Mouse (Mus musculus) liver, embryonic 11.5 days (tissue): ENCODE measurements at regions not wholly inside any gene's neighbourhood (a gene's known extent, or its start where the extent isn't known, plus 50 kb on each side); places are given as distances from the start of the nearest gene placed in this dataset.

Experiments
- ATAC-seq: fragments of 200-750 bp; cut with Nextera tagmentation; replicated peaks from 2 replicates; pipeline ENCODE4 v1.8.0; 2017; ENCODE audit warnings: moderate number of reproducible peaks, mild to moderate bottlenecking, moderate TSS enrichment, moderate library complexity; ENCODE audit not compliant: low FRiP score
- DNase-seq: peaks from one replicate; pipeline ENCODE4 v3.0.0-alpha.2; 2017; ENCODE audit warnings: low spot score
- H3K27ac ChIP-seq: fragments of 300-500 bp; sonication (generic); 2 replicates; pipeline ENCODE4 v1.5.1; 2014; ENCODE audit warnings: mild to moderate bottlenecking, low read depth, low read length, control low read depth
- H3K27me3 ChIP-seq: fragments of 300-500 bp; sonication (generic); replicated peaks from 2 replicates; pipeline ENCODE4 v1.6.1; 2014; ENCODE audit warnings: low read length, mixed read lengths; ENCODE audit not compliant: control insufficient read depth, insufficient read depth
- H3K36me3 ChIP-seq: fragments of 300-500 bp; sonication (generic); 2 replicates; pipeline ENCODE4 v1.6.1; 2014; ENCODE audit warnings: mild to moderate bottlenecking, low read length, moderate library complexity, mixed read lengths; ENCODE audit not compliant: control insufficient read depth, insufficient read depth
- H3K4me1 ChIP-seq: fragments of 300-500 bp; sonication (generic); replicated peaks from 2 replicates; pipeline ENCODE4 v1.6.1; 2014; ENCODE audit warnings: low read length, mixed read lengths; ENCODE audit not compliant: control insufficient read depth, insufficient read depth
- H3K4me2 ChIP-seq: fragments of 300-500 bp; sonication (generic); 2 replicates; pipeline ENCODE4 v1.6.1; 2014; ENCODE audit warnings: mild to moderate bottlenecking, control low read depth, moderate library complexity
- H3K4me3 ChIP-seq: fragments of 300-500 bp; sonication (generic); 2 replicates; pipeline ENCODE4 v1.5.1; 2014; ENCODE audit warnings: low read depth, low read length, control low read depth
- H3K9ac ChIP-seq: fragments of 300-500 bp; sonication (generic); 2 replicates; pipeline ENCODE4 v1.6.1; 2014; ENCODE audit warnings: low read depth, low read length, control low read depth
- H3K9me3 ChIP-seq: fragments of 300-500 bp; sonication (generic); 2 replicates; pipeline ENCODE4 v1.6.1; 2016; ENCODE audit warnings: low read length, inconsistent platforms, mixed read lengths; ENCODE audit not compliant: control insufficient read depth
- WGBS: fragments of 180-500 bp; shearing (Covaris S2); extraction: QIAGEN DNeasy Blood & Tissue Kit; methylation state at CpG from one replicate; pipeline ENCODE4 v1.1.7; 2014; 5-methylcytosine and 5-hydroxymethylcytosine counted together

DNA sequence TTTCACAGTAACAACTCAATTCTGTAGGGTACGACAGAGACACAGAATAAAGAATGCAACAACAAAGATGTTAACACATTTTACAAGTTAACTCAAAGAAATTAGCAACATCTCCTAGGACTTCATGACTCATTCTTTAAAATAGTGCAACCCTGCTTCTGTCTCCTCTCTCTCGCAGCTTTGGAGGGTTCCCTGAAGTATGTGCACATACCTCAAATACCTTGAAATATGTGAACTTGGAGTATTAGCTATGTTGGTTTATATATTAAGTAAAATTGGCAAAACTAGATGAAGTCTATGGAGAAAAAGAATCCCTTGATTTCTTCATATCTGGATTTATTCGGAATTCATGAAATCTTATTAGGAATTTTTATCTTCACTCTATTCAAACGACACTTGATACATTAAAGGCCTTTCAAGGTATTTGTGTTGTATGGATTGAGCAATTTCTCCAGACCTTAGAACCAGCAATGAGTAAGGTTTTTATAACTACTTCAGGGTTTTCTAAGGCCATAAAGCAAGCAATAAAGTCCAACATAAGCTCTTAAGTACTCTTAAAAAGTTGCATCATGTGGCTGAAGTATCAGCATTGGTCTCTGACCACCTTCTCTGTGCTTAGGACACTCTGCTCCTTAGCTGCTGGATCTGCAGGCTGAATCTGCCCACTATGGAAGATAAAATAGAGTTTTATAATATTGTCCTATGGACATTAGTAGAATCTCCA, 82.8 kb upstream of the Robo1 start:
- ATAC-seq (no peak), DNase-seq (no peak)
- no peaks in the 10 kb centered on the region for H3K9me3 ChIP-seq
- no peaks in the 10 kb centered on the region for H3K4me1 ChIP-seq
- no peak overlapping the region for H3K9ac ChIP-seq
- no peak overlapping the region for H3K4me2 ChIP-seq
- H3K4me3 ChIP-seq: no peak overlapping the region
- 78% methylated on average over 4 of the region's 4 CpGs for WGBS
- H3K27me3 ChIP-seq: no peaks in the 10 kb centered on the region
- no peak overlapping the region for H3K27ac ChIP-seq
- no peaks in the 10 kb centered on the region for H3K36me3 ChIP-seq

GRCm38 (mm10) chr16:72234366-72234765, 73.7 kb upstream of the Robo1 start:
- DNase-seq: no peak
- Histone ChIP-seq H3K9ac (no peak overlapping the region), H3K4me3 (no peak overlapping the region), H3K27me3 (no peaks in the 10 kb centered on the region), H3K4me1 (no peaks in the 10 kb centered on the region), H3K9me3 (no peaks in the 10 kb centered on the region), H3K4me2 (no peak overlapping the region), H3K36me3 (no peaks in the 10 kb centered on the region), H3K27ac (no peak overlapping the region)
- 18% methylated on average over 1 of the region's 1 CpGs for WGBS
- no peak for ATAC-seq

GRCm38 (mm10) chr16:72239631-72240030, 68.5 kb upstream of the Robo1 start:
- DNase-seq: no peak
- no peaks in the 10 kb centered on the region for H3K27me3 ChIP-seq
- H3K27ac ChIP-seq: no peak overlapping the region
- no peaks in the 10 kb centered on the region for H3K36me3 ChIP-seq
- ATAC-seq: no peak
- no peak overlapping the region for H3K4me2 ChIP-seq
- no peak overlapping the region for H3K9ac ChIP-seq
- no peak overlapping the region for H3K4me3 ChIP-seq
- H3K9me3 ChIP-seq: no peaks in the 10 kb centered on the region
- WGBS: 60% methylated on average over 7 of the region's 7 CpGs
- H3K4me1 ChIP-seq: no peaks in the 10 kb centered on the region

GRCm38 (mm10) chr16:72256388-72256787, 51.7 kb upstream of the Robo1 start:
- no peaks in the 10 kb centered on the region for H3K27me3 ChIP-seq
- no peaks in the 10 kb centered on the region for H3K36me3 ChIP-seq
- H3K9me3 ChIP-seq: no peaks in the 10 kb centered on the region
- H3K4me1 ChIP-seq: no peaks in the 10 kb centered on the region
- ATAC-seq (no peak), DNase-seq (no peak)
- 59% methylated on average over 3 of the region's 3 CpGs for WGBS
- H3K4me3 ChIP-seq: no peak overlapping the region
- H3K4me2 ChIP-seq: no peak overlapping the region
- H3K27ac ChIP-seq: no peak overlapping the region
- no peak overlapping the region for H3K9ac ChIP-seq
